Mouse (Mus musculus) E14TG2a.4 (cell line): Measurements from ENCODE around the gene Slc2a8.

ENCODE experiments used
- H3K27me3 ChIP-seq: 2 replicates; pipeline ENCODE4 v1.6.1; 2014; ENCODE audit warnings: low read length, control low read depth; ENCODE audit not compliant: insufficient read depth
- H3K36me3 ChIP-seq: 2 replicates; pipeline ENCODE4 v1.6.1; 2014; ENCODE audit warnings: low read length, control low read depth; ENCODE audit not compliant: insufficient read depth
- H3K4me1 ChIP-seq: replicated peaks from 2 replicates; pipeline ENCODE4 v1.6.1; 2014; ENCODE audit warnings: low read depth, low read length, control low read depth
- H3K4me3 ChIP-seq: replicated peaks from 2 replicates; pipeline ENCODE4 v1.5.1; 2014; ENCODE audit warnings: mild to moderate bottlenecking, low read length
- H3K9me3 ChIP-seq: 2 replicates; pipeline ENCODE4 v1.6.1; 2014; ENCODE audit warnings: low read length, control low read depth
- CTCF ChIP-seq: conservative IDR thresholded peaks from 2 replicates; pipeline ENCODE4 v1.5.1; 2014; ENCODE audit warnings: low read length
- NANOG ChIP-seq: IDR thresholded peaks from 2 replicates; pipeline ENCODE4 v1.6.1; 2014; ENCODE audit warnings: borderline replicate concordance, low read length, mixed read lengths
- POU5F1 ChIP-seq: IDR thresholded peaks from 2 replicates; pipeline ENCODE4 v1.6.1; 2014; ENCODE audit warnings: low read length, borderline replicate concordance

Slc2a8 gene

DNA sequence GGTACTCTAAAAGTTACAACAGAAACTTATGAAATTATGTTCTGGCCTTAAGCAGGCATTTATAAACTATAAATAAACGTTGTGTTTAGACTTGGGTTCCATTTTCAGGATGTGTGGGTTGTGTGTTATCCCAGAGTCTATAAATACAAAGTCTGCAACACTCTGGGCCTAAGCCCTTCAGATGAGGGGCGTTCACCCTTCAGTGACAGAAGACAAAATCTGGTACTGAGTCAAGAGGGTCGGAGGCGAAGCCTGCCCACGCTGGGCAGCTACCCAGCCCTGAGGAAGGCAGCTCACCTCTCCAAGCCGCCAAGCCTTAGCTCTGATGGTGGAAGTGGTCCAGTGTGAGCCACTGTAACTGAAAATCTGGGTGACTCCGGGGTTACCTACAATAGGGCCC, 20.3 kb upstream of the Slc2a8 start:
- no peak for TF ChIP-seq NANOG
- Histone ChIP-seq H3K27me3 (no peaks in the 10 kb centered on the region), H3K4me3 (no peak overlapping the region), H3K36me3 (peaks cover 32% of the 10 kb centered on the region), H3K4me1 (peaks cover 9% of the 10 kb centered on the region), H3K9me3 (no peaks in the 10 kb centered on the region)

DNA sequence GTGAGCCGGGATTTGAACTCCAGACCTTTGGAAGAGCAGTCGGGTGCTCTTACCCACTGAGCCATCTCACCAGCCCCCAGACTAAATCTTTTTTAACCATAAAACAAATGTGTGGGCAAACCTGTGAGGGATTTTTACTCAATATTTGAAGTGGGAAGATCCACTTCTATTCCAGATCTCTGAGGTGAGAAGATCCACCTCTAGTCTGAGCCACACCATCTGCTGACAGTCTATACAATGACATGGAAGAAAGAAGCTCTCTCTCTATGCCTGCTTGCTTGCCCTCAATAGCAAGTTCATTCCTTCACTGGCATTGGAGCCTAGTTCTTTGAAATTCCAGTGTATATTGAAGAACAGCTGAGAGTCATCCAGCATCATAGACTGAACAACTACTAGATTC, 17.9 kb upstream of the Slc2a8 start:
- H3K4me3 ChIP-seq: no peak overlapping the region
- H3K36me3 ChIP-seq: peaks cover 26% of the 10 kb centered on the region
- H3K4me1 ChIP-seq: peaks cover 8% of the 10 kb centered on the region
- TF ChIP-seq POU5F1 (no peak), CTCF (no peak), NANOG (no peak)
- no peaks in the 10 kb centered on the region for H3K27me3 ChIP-seq
- H3K9me3 ChIP-seq: no peaks in the 10 kb centered on the region

DNA sequence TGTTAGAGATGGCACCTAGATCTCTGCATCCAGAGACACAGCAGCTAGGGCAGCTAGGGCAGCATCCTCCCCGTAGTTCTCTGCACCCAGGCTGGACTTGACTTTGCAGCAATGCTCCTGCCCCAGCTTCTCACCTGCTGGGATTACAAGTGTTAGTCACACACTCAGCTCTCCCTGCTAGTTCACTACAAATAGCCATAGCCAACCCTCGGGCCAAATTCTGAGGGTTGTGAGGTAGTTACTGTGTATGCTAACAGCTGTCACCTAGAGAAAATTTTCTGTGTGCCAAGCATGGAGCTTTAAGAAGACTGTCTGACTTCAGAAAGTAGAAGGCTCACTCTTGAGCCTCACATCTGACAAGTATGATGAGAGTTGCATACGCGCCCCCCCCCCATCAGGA, 15.9 kb upstream of the Slc2a8 start:
- no peak overlapping the region for H3K4me3 ChIP-seq
- no peak for TF ChIP-seq POU5F1
- no peak for TF ChIP-seq CTCF
- no peak for TF ChIP-seq NANOG
- peaks cover 7% of the 10 kb centered on the region for H3K36me3 ChIP-seq
- no peaks in the 10 kb centered on the region for H3K27me3 ChIP-seq
- H3K4me1 ChIP-seq: peaks cover 8% of the 10 kb centered on the region
- no peaks in the 10 kb centered on the region for H3K9me3 ChIP-seq

DNA sequence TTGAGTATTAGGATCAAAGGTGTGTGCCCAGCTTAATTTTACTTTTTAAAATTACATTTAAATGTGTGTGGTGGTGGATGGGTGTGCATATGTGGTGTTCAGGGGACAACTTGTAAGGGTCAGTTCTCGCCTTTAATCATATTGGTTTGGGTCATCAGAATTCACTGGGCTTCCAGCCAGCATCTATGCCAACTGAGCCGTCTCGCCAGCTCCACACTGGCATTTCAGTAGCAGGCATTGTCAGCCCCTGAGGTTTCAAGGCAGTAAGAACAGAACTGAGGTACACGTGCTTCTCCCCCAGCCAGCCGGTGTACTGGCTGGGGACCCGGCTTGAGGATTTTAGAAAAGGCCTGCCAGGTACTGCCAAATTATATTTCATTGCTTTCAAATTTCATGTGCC, 15.2 kb upstream of the Slc2a8 start:
- no peaks in the 10 kb centered on the region for H3K36me3 ChIP-seq
- H3K4me1 ChIP-seq: peaks cover 8% of the 10 kb centered on the region
- no peaks in the 10 kb centered on the region for H3K9me3 ChIP-seq
- H3K4me3 ChIP-seq: no peak overlapping the region
- TF ChIP-seq POU5F1 (no peak), CTCF (no peak), NANOG (no peak)
- H3K27me3 ChIP-seq: no peaks in the 10 kb centered on the region

DNA sequence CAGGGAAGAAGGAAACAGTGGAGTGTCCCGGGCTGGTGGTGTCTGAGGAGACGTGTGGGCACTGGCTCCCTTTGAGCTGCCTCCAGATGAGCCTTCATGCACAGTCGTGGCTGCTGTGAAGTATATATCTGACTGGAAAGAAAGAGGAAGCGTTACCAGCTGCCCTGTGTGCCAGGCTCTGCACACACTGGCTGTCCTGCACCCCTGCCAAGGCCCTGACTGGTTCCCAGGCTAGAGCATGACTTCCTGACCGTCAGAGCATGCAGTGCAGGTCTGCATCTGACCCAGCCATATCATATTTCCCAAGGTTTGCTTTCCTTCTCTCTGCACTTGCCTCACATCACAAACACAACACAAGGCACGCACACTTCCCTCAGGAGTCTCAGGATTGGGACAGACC, 10.2 kb upstream of the Slc2a8 start:
- H3K4me1 ChIP-seq: peaks cover 24% of the 10 kb centered on the region
- no peaks in the 10 kb centered on the region for H3K9me3 ChIP-seq
- H3K36me3 ChIP-seq: 0 out of 2 replicates have a peak, but pooled peaks cover 5% of the 10 kb centered on the region
- TF ChIP-seq CTCF (no peak), POU5F1 (no peak), NANOG (no peak)
- H3K27me3 ChIP-seq: no peaks in the 10 kb centered on the region
- H3K4me3 ChIP-seq: no peak overlapping the region

DNA sequence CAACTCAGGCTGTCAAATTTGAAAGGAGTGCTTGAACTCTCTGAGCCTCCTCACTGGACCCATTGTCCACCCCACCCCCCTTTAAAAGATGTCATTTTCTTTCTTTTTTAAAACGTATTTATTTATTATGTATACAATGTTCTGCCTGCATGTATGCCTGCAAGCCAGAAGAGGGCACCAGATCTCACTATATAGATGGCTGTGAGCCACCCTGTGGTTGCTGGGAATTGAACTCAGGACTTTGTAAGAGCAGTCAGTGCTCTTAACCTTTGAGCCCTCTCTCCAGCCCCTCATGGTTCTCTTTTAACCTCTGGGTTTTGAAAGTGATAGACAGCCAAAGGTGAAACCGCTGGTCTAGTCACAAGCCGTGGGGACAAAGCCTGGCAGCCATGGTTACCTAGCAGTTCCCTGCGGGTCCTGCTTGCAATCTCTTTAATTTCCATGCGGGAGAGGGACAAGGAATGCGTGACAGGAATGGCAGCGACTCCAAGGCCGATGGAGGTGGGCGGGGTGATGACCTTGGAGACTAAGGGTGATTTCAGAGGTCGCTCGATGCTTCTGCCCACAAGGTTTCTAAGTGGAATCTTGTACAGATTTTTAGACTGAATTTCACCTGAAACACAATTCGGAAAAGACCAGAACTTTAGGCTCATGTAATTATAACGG, 8.4 kb upstream of the Slc2a8 start:
- no peaks in the 10 kb centered on the region for H3K27me3 ChIP-seq
- no peak overlapping the region for H3K4me3 ChIP-seq
- H3K9me3 ChIP-seq: no peaks in the 10 kb centered on the region
- TF ChIP-seq POU5F1: no peak
- TF ChIP-seq CTCF: peak; percentile 53
- H3K36me3 ChIP-seq: 0 out of 2 replicates have a peak, but pooled peaks cover 5% of the 10 kb centered on the region
- peaks cover 39% of the 10 kb centered on the region for H3K4me1 ChIP-seq

DNA sequence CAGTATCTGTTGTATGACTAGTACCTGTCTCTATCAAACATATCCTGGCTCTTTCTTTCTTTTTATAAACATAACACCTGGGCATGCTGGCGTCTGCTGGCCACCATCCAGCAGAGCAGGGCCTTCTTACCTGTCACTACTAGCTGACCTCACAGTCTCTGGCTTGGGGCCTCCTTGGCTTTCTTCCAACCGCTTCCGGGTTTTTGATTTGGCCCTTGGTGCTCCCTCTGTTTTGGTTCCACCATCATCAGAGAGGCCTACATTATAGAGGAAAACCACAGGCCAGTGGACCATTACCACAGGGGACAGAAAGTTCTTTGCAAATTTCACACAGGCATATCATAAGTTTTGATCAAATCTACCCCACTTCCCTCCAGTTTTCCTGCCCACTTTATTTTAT, 7.5 kb upstream of the Slc2a8 start:
- no peak for TF ChIP-seq POU5F1
- no peak for TF ChIP-seq NANOG
- no peak for TF ChIP-seq CTCF
- no peaks in the 10 kb centered on the region for H3K9me3 ChIP-seq
- H3K4me3 ChIP-seq: no peak overlapping the region
- 0 out of 2 replicates have a peak, but pooled peaks cover 5% of the 10 kb centered on the region for H3K36me3 ChIP-seq
- no peaks in the 10 kb centered on the region for H3K27me3 ChIP-seq
- H3K4me1 ChIP-seq: peaks cover 43% of the 10 kb centered on the region

DNA sequence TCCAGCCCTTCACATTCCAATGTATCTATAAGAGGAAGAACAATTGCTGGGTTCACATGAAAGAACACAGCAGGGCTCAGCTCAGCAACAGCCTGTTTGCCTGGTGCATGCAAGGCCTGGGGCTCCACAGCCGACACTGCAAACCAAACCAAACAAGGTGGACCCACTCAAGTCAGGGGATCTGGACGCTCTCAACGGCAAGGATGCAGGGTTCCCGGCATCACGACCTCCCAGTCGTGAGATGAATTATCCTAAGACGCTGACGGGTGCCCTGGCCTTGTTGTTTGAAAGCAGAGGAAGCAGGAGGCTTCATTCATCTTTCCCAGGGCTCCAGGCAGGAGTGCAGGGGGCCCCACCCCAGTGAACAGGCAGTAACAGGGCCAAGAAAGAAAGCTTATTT, 4.0 kb upstream of the Slc2a8 start:
- Histone ChIP-seq H3K4me3 (peak overlapping the region; percentile 43), H3K4me1 (peaks cover 68% of the 10 kb centered on the region), H3K27me3 (no peaks in the 10 kb centered on the region), H3K9me3 (no peaks in the 10 kb centered on the region), H3K36me3 (0 out of 2 replicates have a peak, but pooled peaks cover 1% of the 10 kb centered on the region)
- TF ChIP-seq NANOG (no peak), POU5F1 (no peak), CTCF (no peak)

DNA sequence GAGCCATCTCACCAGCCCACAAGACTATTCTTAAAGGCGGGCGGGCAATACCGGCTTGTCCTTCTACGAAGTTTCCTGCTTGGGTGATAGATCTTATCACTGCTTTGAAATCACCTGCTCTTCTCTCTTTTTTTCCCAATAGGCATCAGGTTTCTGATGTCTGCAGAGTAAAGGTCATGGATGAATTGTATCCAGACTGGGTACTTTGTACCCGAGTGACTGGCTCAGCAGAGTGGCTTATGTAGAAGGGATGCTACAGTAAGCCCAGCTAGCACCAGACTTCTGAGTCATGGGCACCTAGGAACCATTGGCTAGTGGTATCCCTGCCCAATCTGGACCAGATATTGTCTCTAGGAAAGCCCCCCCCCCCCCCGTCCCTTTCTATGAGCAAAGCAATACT, 1.7 kb upstream of the Slc2a8 start:
- H3K9me3 ChIP-seq: no peaks in the 10 kb centered on the region
- H3K36me3 ChIP-seq: peaks cover 21% of the 10 kb centered on the region
- no peaks in the 10 kb centered on the region for H3K27me3 ChIP-seq
- TF ChIP-seq POU5F1 (no peak), CTCF (no peak), NANOG (no peak)
- peaks cover 77% of the 10 kb centered on the region for H3K4me1 ChIP-seq
- H3K4me3 ChIP-seq: peak overlapping the region; percentile 45
